Mouse (Mus musculus) embryonic facial prominence, embryonic 14.5 days (tissue): ENCODE results near the gene Synj2. TPM values are rescaled to one million over a fixed set of nuclear protein-coding genes. Genes with fewer than 3 reads are reported as not detected.
A peak's percentile ranks its signal among the peaks of the same experiment; 100 is the strongest.

Source experiments
- ATAC-seq: fragments of 200-750 bp; cut with Nextera tagmentation; 2 replicates; pipeline ENCODE4 v1.8.0; 2017; ENCODE audit warnings: low read depth, moderate number of reproducible peaks, moderate TSS enrichment
- DNase-seq: peaks from one replicate; pipeline ENCODE4 v3.0.0-alpha.2; 2015; ENCODE audit warnings: low spot score
- H3K27ac ChIP-seq: fragments of 300-500 bp; sonication (generic); replicated peaks from 2 replicates; pipeline ENCODE4 v1.5.1; 2014; ENCODE audit warnings: low read depth, mild to moderate bottlenecking, low read length, moderate library complexity
- H3K27me3 ChIP-seq: fragments of 300-500 bp; sonication (generic); replicated peaks from 2 replicates; pipeline ENCODE4 v1.6.1; 2014; ENCODE audit warnings: low read length; ENCODE audit not compliant: control insufficient read depth, insufficient read depth
- H3K36me3 ChIP-seq: fragments of 300-500 bp; sonication (generic); 2 replicates; pipeline ENCODE4 v1.6.1; 2014; ENCODE audit warnings: low read length, mixed read lengths; ENCODE audit not compliant: control insufficient read depth, insufficient read depth
- H3K4me1 ChIP-seq: fragments of 300-500 bp; sonication (generic); 2 replicates; pipeline ENCODE4 v1.6.1; 2014; ENCODE audit warnings: antibody characterized with exemption, low read length; ENCODE audit not compliant: control insufficient read depth, insufficient read depth
- H3K4me2 ChIP-seq: fragments of 300-500 bp; sonication (generic); 2 replicates; pipeline ENCODE4 v1.6.1; 2014; ENCODE audit warnings: low read depth, mild to moderate bottlenecking, low read length, moderate library complexity, mixed read lengths
- H3K4me3 ChIP-seq: fragments of 300-500 bp; sonication (generic); 2 replicates; pipeline ENCODE4 v1.5.1; 2014; ENCODE audit warnings: low read depth, mild to moderate bottlenecking, low read length
- H3K9ac ChIP-seq: fragments of 300-500 bp; sonication (generic); 2 replicates; pipeline ENCODE4 v1.6.1; 2014; ENCODE audit warnings: low read depth, mild to moderate bottlenecking, low read length, moderate library complexity, mixed read lengths
- H3K9me3 ChIP-seq: fragments of 300-500 bp; sonication (generic); 2 replicates; pipeline ENCODE4 v1.6.1; 2016; ENCODE audit warnings: low read length; ENCODE audit not compliant: control insufficient read depth
- WGBS: fragments of 180-500 bp; shearing (Covaris S2); extraction: QIAGEN DNeasy Blood & Tissue Kit; methylation state at CpG from one replicate; pipeline ENCODE4 v1.1.7; 2014; 5-methylcytosine and 5-hydroxymethylcytosine counted together
- polyA plus RNA-seq: library from polyadenylated mRNA; unstranded; fragments of >200 nt; fragmentation: Nextera tagmentation; extraction: Ambion mirVana; gene quantifications from 2 replicates; pipeline ENCODE4 v1.2.1, GENCODE M21; 2014

Synj2 gene
- polyA plus RNA-seq, 1 experiment from 2014 or later, result 4.7 TPM

- Histone ChIP-seq H3K4me3 (peak overlapping the region; percentile 68), H3K4me2 (peak overlapping the region; percentile 67)
- WGBS, result 75% methylated on average over 3 of the region's 3 CpGs
Observed at GRCm38 (mm10) chr17:5942156-5942555, 1.1 kb downstream of the Synj2 start.

GRCm38 (mm10) chr17:5943053-5943452, 2.0 kb downstream of the Synj2 start:
- WGBS, result 71% methylated on average over 1 of the region's 1 CpGs
- H3K4me1 ChIP-seq, result 0 out of 2 replicates have a peak, but pooled peaks cover 3% of the 10 kb centered on the region
- no peaks in the 10 kb centered on the region for H3K9me3 ChIP-seq
- H3K27me3 ChIP-seq, result no peaks in the 10 kb centered on the region
- ATAC-seq, result no peak
- no peak overlapping the region for H3K4me3 ChIP-seq
- no peak for DNase-seq
- H3K4me2 ChIP-seq, result no peak overlapping the region
- H3K9ac ChIP-seq, result no peak overlapping the region
- H3K36me3 ChIP-seq, result no peaks in the 10 kb centered on the region
- no peak overlapping the region for H3K27ac ChIP-seq

More at GRCm38 (mm10) chr17:5942156-5942555, 1.1 kb downstream of the Synj2 start:
- DNase-seq (no peak), ATAC-seq (no peak)
- Histone ChIP-seq H3K9me3 (no peaks in the 10 kb centered on the region), H3K4me1 (0 out of 2 replicates have a peak, but pooled peaks cover 3% of the 10 kb centered on the region), H3K27ac (no peak overlapping the region), H3K9ac (no peak overlapping the region), H3K27me3 (no peaks in the 10 kb centered on the region), H3K36me3 (no peaks in the 10 kb centered on the region)

GRCm38 (mm10) chr17:5947039-5947438, 6.0 kb downstream of the Synj2 start:
- Histone ChIP-seq H3K27ac (no peak overlapping the region), H3K27me3 (no peaks in the 10 kb centered on the region), H3K4me3 (no peak overlapping the region), H3K36me3 (no peaks in the 10 kb centered on the region), H3K4me2 (no peak overlapping the region), H3K9ac (no peak overlapping the region), H3K9me3 (no peaks in the 10 kb centered on the region), H3K4me1 (no peaks in the 10 kb centered on the region)
- DNase-seq, result no peak
- WGBS, result 63% methylated on average over 3 of the region's 3 CpGs
- no peak for ATAC-seq

- H3K27ac ChIP-seq, result no peak overlapping the region
- H3K36me3 ChIP-seq, result no peaks in the 10 kb centered on the region
- H3K27me3 ChIP-seq, result no peaks in the 10 kb centered on the region
- no peak overlapping the region for H3K4me2 ChIP-seq
- H3K9me3 ChIP-seq, result no peaks in the 10 kb centered on the region
- ATAC-seq (no peak), DNase-seq (no peak)
- no peak overlapping the region for H3K9ac ChIP-seq
- 76% methylated on average over 4 of the region's 4 CpGs for WGBS
- no peaks in the 10 kb centered on the region for H3K4me1 ChIP-seq
- no peak overlapping the region for H3K4me3 ChIP-seq
Observed at GRCm38 (mm10) chr17:5952455-5952854, 11.4 kb downstream of the Synj2 start.

GRCm38 (mm10) chr17:5956350-5957000, 15.4 kb downstream of the Synj2 start:
- Histone ChIP-seq H3K4me2 (no peak overlapping the region), H3K9me3 (no peaks in the 10 kb centered on the region), H3K9ac (no peak overlapping the region), H3K36me3 (no peaks in the 10 kb centered on the region), H3K4me1 (peaks cover 10% of the 10 kb centered on the region), H3K4me3 (no peak overlapping the region), H3K27ac (no peak overlapping the region), H3K27me3 (no peaks in the 10 kb centered on the region)
- 86% methylated on average over 2 of the region's 2 CpGs for WGBS
- DNase-seq (no peak), ATAC-seq (no peak)

GRCm38 (mm10) chr17:5957097-5957496, 16.0 kb downstream of the Synj2 start:
- ATAC-seq (no peak), DNase-seq (no peak)
- Histone ChIP-seq H3K4me1 (peaks cover 10% of the 10 kb centered on the region), H3K27ac (no peak overlapping the region), H3K9ac (no peak overlapping the region), H3K9me3 (no peaks in the 10 kb centered on the region), H3K4me3 (no peak overlapping the region), H3K27me3 (no peaks in the 10 kb centered on the region), H3K36me3 (no peaks in the 10 kb centered on the region), H3K4me2 (no peak overlapping the region)
- WGBS, result 50% methylated on average over 3 of the region's 3 CpGs

- 92% methylated on average over 5 of the region's 5 CpGs for WGBS
- ATAC-seq, result no peak
Observed at GRCm38 (mm10) chr17:5958229-5958628, 17.1 kb downstream of the Synj2 start.

GRCm38 (mm10) chr17:5958636-5959035, 17.6 kb downstream of the Synj2 start:
- Histone ChIP-seq H3K27ac (peak overlapping the region; percentile 35; the same call in 1 of the 2 replicates), H3K36me3 (no peaks in the 10 kb centered on the region), H3K9me3 (no peaks in the 10 kb centered on the region), H3K4me1 (peaks cover 10% of the 10 kb centered on the region), H3K27me3 (no peaks in the 10 kb centered on the region), H3K4me2 (0 out of 2 replicates have a peak overlapping the region, but pooled peaks have one; percentile 23), H3K4me3 (no peak overlapping the region), H3K9ac (0 out of 2 replicates have a peak overlapping the region, but pooled peaks have one; percentile 30)
- DNase-seq (no peak), ATAC-seq (no peak)
- 75% methylated on average over 10 of the region's 10 CpGs for WGBS

More at GRCm38 (mm10) chr17:5958229-5958628, 17.1 kb downstream of the Synj2 start:
- H3K4me1 ChIP-seq, result peaks cover 10% of the 10 kb centered on the region
- H3K4me3 ChIP-seq, result no peak overlapping the region
- no peak overlapping the region for H3K4me2 ChIP-seq
- H3K27me3 ChIP-seq, result no peaks in the 10 kb centered on the region
- no peaks in the 10 kb centered on the region for H3K9me3 ChIP-seq
- no peak overlapping the region for H3K9ac ChIP-seq
- no peaks in the 10 kb centered on the region for H3K36me3 ChIP-seq
- DNase-seq, result no peak
- H3K27ac ChIP-seq, result no peak overlapping the region

- Histone ChIP-seq H3K27me3 (no peaks in the 10 kb centered on the region), H3K36me3 (no peaks in the 10 kb centered on the region), H3K4me1 (peaks cover 10% of the 10 kb centered on the region), H3K27ac (peak overlapping the region; percentile 35), H3K9ac (peak overlapping the region; percentile 30; the same call in 1 of the 2 replicates), H3K4me3 (no peak overlapping the region), H3K9me3 (no peaks in the 10 kb centered on the region), H3K4me2 (0 out of 2 replicates have a peak overlapping the region, but pooled peaks have one; percentile 23)
- ATAC-seq (peak; percentile 64; the same call in 1 of the 2 replicates), DNase-seq (peak; percentile 73)
- 57% methylated on average over 7 of the region's 7 CpGs for WGBS
Observed at GRCm38 (mm10) chr17:5959096-5959495, 18.0 kb downstream of the Synj2 start.
